Mouse (Mus musculus) olfactory bulb, adult 2 months (tissue): ENCODE results near the gene Tmem37. TPM values are rescaled to one million over a fixed set of nuclear protein-coding genes. Genes with fewer than 3 reads are reported as not detected.

Source experiments
- H3K27ac ChIP-seq: fragments of 200-500 bp; 2 replicates; pipeline ENCODE4 v1.5.1; 2012; ENCODE audit warnings: low read depth, low read length; ENCODE audit not compliant: insufficient read depth
- H3K4me1 ChIP-seq: fragments of 200-500 bp; 2 replicates; pipeline ENCODE4 v1.6.1; 2012; ENCODE audit warnings: low read length; ENCODE audit not compliant: control insufficient read depth, insufficient read depth
- H3K4me3 ChIP-seq: fragments of 200-500 bp; 2 replicates; pipeline ENCODE4 v1.5.1; 2012; ENCODE audit warnings: mild to moderate bottlenecking, low read depth, low read length, moderate library complexity; ENCODE audit not compliant: insufficient read depth
- CTCF ChIP-seq: fragments of 200-500 bp; IDR thresholded peaks from 2 replicates; pipeline ENCODE4 v1.5.1; 2012; ENCODE audit warnings: low read depth, mild to moderate bottlenecking, low read length, moderate library complexity; ENCODE audit not compliant: insufficient read depth
- POLR2A ChIP-seq: fragments of 200-500 bp; IDR thresholded peaks from 2 replicates; pipeline ENCODE4 v1.6.1; 2012; ENCODE audit warnings: mild to moderate bottlenecking, low read depth, low read length, moderate library complexity; ENCODE audit not compliant: insufficient read depth
- WGBS: fragments of 180-500 bp; shearing (Covaris S2); methylation state at CpG from one replicate; pipeline ENCODE4 v1.1.7; 2018; 5-methylcytosine and 5-hydroxymethylcytosine counted together
- polyA plus RNA-seq: library from polyadenylated mRNA; stranded (reverse); fragments of >200 nt; gene quantifications from 2 replicates; pipeline ENCODE4 v1.2.4, GENCODE M21; 2012; ENCODE audit warnings: low replicate concordance; ENCODE audit not compliant: missing spikeins, insufficient read depth, insufficient read length

Gene Tmem37
- polyA plus RNA-seq, 1 experiment, result not detected

GRCm38 (mm10) chr1:120054997-120055396 lies 18.9 kb downstream of the Tmem37 start:
- 84% methylated on average over 6 of the region's 6 CpGs for WGBS

DNA sequence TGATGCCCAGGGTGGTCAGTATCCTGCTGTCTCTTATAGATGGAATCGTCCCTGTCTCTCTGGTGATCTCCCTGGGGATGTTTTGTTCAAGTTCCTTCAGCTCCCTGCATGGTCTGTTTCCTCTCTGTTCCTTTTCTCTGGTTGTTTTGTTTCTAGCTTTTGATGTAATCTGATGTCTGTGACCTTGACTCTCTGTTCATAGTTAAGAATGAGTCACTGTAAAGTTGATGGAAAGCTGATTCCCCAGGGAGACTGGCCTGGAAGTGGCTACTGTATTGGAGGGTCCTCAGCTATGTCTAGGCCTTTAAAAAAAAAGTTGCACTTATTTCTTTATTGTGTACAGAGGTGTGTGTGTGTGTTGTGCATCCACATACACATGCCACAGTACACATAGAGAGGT lies 22.8 kb downstream of the Tmem37 start:
- Histone ChIP-seq H3K27ac (no peak overlapping the region), H3K4me1 (0 out of 2 replicates have a peak, but pooled peaks cover 3% of the 10 kb centered on the region), H3K4me3 (no peak overlapping the region)
- TF ChIP-seq POLR2A (no peak), CTCF (no peak)
- 58% methylated on average over 1 of the region's 1 CpGs for WGBS

More at GRCm38 (mm10) chr1:120054997-120055396, 18.9 kb downstream of the Tmem37 start:
- no peak for TF ChIP-seq CTCF
- TF ChIP-seq POLR2A, result no peak
- Histone ChIP-seq H3K4me1 (peaks cover 3% of the 10 kb centered on the region; the same call in 1 of the 2 replicates), H3K4me3 (no peak overlapping the region), H3K27ac (no peak overlapping the region)

DNA sequence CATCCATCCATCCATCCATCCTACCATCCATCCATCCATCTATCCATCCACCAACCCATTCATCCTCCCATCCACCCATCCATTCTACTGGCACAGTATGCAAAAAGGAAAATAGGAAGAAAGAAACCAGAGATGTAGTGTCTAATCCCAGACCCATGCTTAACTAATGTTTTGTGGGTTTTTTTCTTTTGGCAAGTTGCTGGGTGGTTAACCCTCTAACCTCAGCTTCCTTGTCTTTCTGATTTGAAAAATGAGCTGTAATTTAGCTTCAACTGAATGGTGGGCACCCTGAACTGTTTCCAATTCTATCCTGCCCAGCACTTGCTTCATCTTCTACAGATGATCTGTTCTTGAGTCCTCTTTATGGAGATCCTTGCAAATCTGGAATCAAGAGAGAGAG lies 26.5 kb downstream of the Tmem37 start:
- no peak overlapping the region for H3K27ac ChIP-seq
- H3K4me1 ChIP-seq, result 0 out of 2 replicates have a peak, but pooled peaks cover 3% of the 10 kb centered on the region
- H3K4me3 ChIP-seq, result no peak overlapping the region
- TF ChIP-seq POLR2A, result no peak
- TF ChIP-seq CTCF, result no peak

GRCm38 (mm10) chr1:120044584-120044983 lies 29.3 kb downstream of the Tmem37 start:
- Histone ChIP-seq H3K27ac (no peak overlapping the region), H3K4me1 (0 out of 2 replicates have a peak, but pooled peaks cover 3% of the 10 kb centered on the region), H3K4me3 (no peak overlapping the region)
- WGBS, result 79% methylated on average over 16 of the region's 16 CpGs
- TF ChIP-seq CTCF (no peak), POLR2A (no peak)

GRCm38 (mm10) chr1:120042421-120042820 lies 31.5 kb downstream of the Tmem37 start:
- no peak for TF ChIP-seq CTCF
- H3K4me3 ChIP-seq, result no peak overlapping the region
- no peak overlapping the region for H3K27ac ChIP-seq
- 79% methylated on average over 8 of the region's 8 CpGs for WGBS
- 0 out of 2 replicates have a peak, but pooled peaks cover 3% of the 10 kb centered on the region for H3K4me1 ChIP-seq

- Histone ChIP-seq H3K4me3 (no peak overlapping the region), H3K4me1 (no peaks in the 10 kb centered on the region), H3K27ac (no peak overlapping the region)
- TF ChIP-seq CTCF, result no peak
- no peak for TF ChIP-seq POLR2A
- WGBS, result 77% methylated on average over 9 of the region's 9 CpGs
Observed at GRCm38 (mm10) chr1:120038594-120038993, 35.3 kb downstream of the Tmem37 start.

DNA sequence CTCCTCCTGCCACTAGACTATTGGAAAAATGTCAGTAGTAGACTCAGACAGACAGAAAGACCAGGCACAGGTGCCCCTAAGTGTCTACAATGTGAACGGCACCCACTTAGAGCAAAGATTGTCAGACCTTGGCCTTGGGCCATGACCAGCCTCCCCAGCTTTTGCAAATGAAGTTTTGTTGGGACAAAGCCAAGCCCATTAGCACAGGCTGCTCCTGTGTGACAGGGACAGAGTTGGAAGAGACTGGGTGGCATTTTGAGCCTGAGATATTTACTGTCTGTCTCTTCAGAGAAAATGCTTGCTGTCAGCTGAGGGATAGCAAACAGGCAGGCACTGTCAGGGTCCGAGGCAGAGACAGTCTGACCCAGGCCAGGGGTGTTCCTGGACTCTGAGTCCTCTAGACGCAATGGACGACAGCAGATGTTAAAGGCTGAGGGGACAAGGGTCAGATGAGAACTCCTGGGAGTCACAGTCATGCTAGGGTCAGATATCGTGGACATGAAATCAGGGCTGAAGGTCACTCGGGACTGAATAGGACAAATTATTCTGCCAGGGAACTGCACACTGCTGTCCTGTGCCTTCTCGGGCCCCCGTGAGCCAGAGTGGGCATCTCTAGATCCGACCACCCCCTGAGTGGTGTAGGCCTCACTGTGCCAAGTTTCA lies 36.7 kb downstream of the Tmem37 start:
- 75% methylated on average over 9 of the region's 9 CpGs for WGBS
- no peak for TF ChIP-seq POLR2A
- no peak for TF ChIP-seq CTCF
- H3K4me3 ChIP-seq, result no peak overlapping the region
- no peak overlapping the region for H3K27ac ChIP-seq
- 0 out of 2 replicates have a peak, but pooled peaks cover 2% of the 10 kb centered on the region for H3K4me1 ChIP-seq

DNA sequence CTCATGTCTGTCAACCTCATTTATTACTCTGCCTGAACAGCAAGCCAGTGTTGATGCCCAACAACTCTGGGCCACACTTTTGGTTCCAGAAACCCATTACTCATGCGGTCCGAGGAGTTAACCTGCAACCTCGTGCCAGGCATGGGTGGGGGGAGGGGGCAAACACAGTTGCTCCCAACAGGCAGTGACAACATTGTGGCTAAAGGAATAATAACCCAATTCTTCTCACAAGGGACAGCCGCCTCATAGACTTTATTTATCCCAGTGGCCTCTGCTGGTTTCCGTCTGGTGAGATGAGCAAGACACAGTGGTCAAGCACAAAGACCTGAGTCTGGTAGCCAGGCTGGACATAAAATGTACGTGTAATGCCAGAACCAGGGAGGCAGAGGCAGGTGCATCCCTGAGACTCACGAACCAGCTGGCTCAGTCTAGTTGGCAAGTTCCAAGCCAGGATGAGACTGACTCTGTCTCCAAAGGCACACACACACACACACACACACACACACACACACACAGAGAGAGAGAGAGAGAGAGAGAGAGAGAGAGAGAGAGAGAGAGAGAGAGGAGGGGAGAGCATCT lies 38.3 kb downstream of the Tmem37 start:
- Histone ChIP-seq H3K4me3 (no peak overlapping the region), H3K27ac (no peak overlapping the region), H3K4me1 (0 out of 2 replicates have a peak, but pooled peaks cover 2% of the 10 kb centered on the region)
- 75% methylated on average over 7 of the region's 7 CpGs for WGBS
- TF ChIP-seq POLR2A (no peak), CTCF (no peak)

DNA sequence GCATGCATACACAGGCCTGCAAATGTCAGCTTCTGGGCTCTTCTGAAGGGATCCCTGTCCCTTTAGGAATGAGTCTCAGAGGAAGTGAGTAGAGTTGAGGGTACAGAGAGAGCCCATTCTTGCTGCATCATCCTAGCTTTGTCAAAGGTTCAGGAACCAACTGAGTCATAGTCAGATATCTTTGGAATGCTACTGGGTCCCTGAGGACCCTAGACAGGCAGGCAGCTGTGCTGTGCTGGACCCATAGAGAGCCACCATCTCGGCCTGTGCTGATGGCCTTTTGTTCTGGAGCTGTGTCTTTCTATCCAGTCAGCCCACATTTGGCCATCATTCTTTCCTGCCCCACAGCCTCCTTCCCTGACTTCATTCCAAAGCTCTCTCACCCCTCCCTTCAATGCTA lies 39.1 kb downstream of the Tmem37 start:
- 52% methylated on average over 1 of the region's 1 CpGs for WGBS
- TF ChIP-seq POLR2A (no peak), CTCF (no peak)
- Histone ChIP-seq H3K4me3 (no peak overlapping the region), H3K27ac (no peak overlapping the region), H3K4me1 (0 out of 2 replicates have a peak, but pooled peaks cover 2% of the 10 kb centered on the region)
